Mouse (Mus musculus) neural tube, embryonic 11.5 days (tissue): ENCODE measurements at regions not wholly inside any gene's neighbourhood (a gene's known extent, or its start where the extent isn't known, plus 50 kb on each side); places are given as distances from the start of the nearest gene placed in this dataset.

ENCODE experiments used
- ATAC-seq: fragments of 200-750 bp; cut with Nextera tagmentation; 2 replicates; pipeline ENCODE4 v1.8.0; 2017; ENCODE audit warnings: moderate number of reproducible peaks, mild to moderate bottlenecking, moderate TSS enrichment, moderate library complexity; ENCODE audit not compliant: insufficient read depth, low FRiP score, low TSS enrichment
- DNase-seq: peaks from one replicate; pipeline ENCODE4 v3.0.0-alpha.2; 2015; ENCODE audit warnings: low spot score
- H3K27ac ChIP-seq: fragments of 300-500 bp; sonication (generic); 2 replicates; pipeline ENCODE4 v1.5.1; 2014; ENCODE audit warnings: low read depth, mild to moderate bottlenecking, low read length
- H3K27me3 ChIP-seq: fragments of 300-500 bp; sonication (generic); 2 replicates; pipeline ENCODE4 v1.6.1; 2014; ENCODE audit warnings: mild to moderate bottlenecking, low read length, mixed read lengths; ENCODE audit not compliant: control insufficient read depth, insufficient read depth
- H3K36me3 ChIP-seq: fragments of 300-500 bp; sonication (generic); 2 replicates; pipeline ENCODE4 v1.6.1; 2014; ENCODE audit warnings: mild to moderate bottlenecking, low read length, moderate library complexity, mixed read lengths; ENCODE audit not compliant: control insufficient read depth, insufficient read depth
- H3K4me1 ChIP-seq: fragments of 300-500 bp; sonication (generic); 2 replicates; pipeline ENCODE4 v1.6.1; 2014; ENCODE audit warnings: low read length, mixed read lengths; ENCODE audit not compliant: control insufficient read depth, insufficient read depth
- H3K4me2 ChIP-seq: fragments of 300-500 bp; sonication (generic); 2 replicates; pipeline ENCODE4 v1.6.1; 2014; ENCODE audit warnings: low read depth, mild to moderate bottlenecking, moderate library complexity
- H3K4me3 ChIP-seq: fragments of 300-500 bp; sonication (generic); 2 replicates; pipeline ENCODE4 v1.5.1; 2014; ENCODE audit warnings: low read depth, low read length
- H3K9ac ChIP-seq: fragments of 300-500 bp; sonication (generic); 2 replicates; pipeline ENCODE4 v1.6.1; 2014; ENCODE audit warnings: mild to moderate bottlenecking, low read length
- H3K9me3 ChIP-seq: fragments of 300-500 bp; sonication (generic); 2 replicates; pipeline ENCODE4 v1.6.1; 2016; ENCODE audit warnings: low read length; ENCODE audit not compliant: control insufficient read depth
- WGBS: fragments of 180-500 bp; shearing (Covaris S2); extraction: QIAGEN DNeasy Blood & Tissue Kit; methylation state at CpG from one replicate; pipeline ENCODE4 v1.1.7; 2014; 5-methylcytosine and 5-hydroxymethylcytosine counted together

DNA sequence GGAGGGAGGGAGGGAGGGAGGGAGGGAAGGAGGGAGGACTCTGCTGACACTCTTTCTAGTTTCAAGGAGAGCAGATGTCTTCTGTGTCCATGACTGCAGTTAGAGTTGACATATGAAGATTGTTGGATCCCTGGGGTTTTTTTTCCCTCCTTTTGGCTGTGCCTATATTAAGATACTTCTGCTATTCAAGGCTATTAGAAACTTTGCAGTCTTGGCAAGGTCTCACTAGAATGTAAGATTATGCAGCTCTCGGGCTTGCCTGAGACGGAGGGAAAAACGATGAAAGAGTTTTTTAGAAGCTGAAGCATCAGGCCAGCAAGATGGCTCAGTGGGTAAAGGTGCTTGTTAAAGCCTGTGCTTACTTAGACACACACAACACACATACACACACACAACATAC lies 83.5 kb upstream of the Sfswap start:
- Histone ChIP-seq H3K9ac (no peak overlapping the region), H3K4me1 (peaks cover 8% of the 10 kb centered on the region), H3K36me3 (no peaks in the 10 kb centered on the region), H3K9me3 (no peaks in the 10 kb centered on the region), H3K4me3 (no peak overlapping the region), H3K27me3 (no peaks in the 10 kb centered on the region), H3K27ac (no peak overlapping the region), H3K4me2 (no peak overlapping the region)
- ATAC-seq (no peak), DNase-seq (no peak)
- WGBS, result 88% methylated on average over 3 of the region's 3 CpGs

DNA sequence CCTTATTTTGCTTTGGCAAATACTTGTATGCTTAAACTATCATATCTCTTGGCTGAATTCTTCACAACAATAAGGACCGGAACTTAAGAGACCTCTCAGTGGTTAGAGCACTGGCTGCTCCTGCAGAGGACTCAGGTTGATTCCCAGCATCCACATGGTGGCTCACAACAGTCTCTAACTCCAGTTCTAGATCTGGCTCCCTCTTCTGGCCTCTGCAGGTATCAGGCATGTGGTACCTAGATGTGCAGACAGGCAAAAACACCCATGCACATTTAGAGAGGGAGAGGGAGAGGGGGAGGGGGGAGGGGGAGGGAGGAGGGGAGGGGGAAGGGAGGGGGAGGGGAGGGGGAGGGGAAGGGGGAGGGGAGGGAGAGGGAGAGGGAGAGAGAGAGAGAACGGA lies 80.0 kb upstream of the Sfswap start:
- H3K27ac ChIP-seq, result no peak overlapping the region
- DNase-seq (no peak), ATAC-seq (no peak)
- no peak overlapping the region for H3K4me3 ChIP-seq
- H3K36me3 ChIP-seq, result no peaks in the 10 kb centered on the region
- H3K27me3 ChIP-seq, result no peaks in the 10 kb centered on the region
- H3K9me3 ChIP-seq, result no peaks in the 10 kb centered on the region
- no peak overlapping the region for H3K9ac ChIP-seq
- WGBS, result 74% methylated on average over 2 of the region's 2 CpGs
- peaks cover 1% of the 10 kb centered on the region; the same call in 1 of the 2 replicates for H3K4me1 ChIP-seq
- no peak overlapping the region for H3K4me2 ChIP-seq

DNA sequence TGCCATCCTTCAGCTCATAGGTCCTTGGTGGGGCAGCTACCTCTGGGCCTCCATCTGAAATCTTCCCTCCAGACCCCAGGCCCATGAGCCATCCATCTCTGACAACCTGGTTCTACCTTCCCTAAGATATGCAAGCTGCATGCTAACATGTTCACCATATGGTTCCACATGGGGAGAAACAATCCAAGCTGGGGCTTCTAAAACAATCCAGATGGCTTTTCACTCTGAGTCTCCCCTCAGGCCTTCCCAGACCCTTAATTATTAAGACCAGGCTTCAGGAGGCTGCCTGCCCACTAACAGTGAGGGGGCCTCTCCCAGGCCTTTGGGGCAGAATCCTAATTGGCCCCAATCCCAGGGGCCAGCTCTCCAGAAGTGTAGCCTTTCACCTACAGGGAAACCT lies 71.1 kb upstream of the Sfswap start:
- no peak overlapping the region for H3K4me2 ChIP-seq
- no peak overlapping the region for H3K27ac ChIP-seq
- H3K9ac ChIP-seq, result no peak overlapping the region
- no peaks in the 10 kb centered on the region for H3K27me3 ChIP-seq
- ATAC-seq, result no peak
- no peak for DNase-seq
- no peak overlapping the region for H3K4me3 ChIP-seq
- H3K36me3 ChIP-seq, result no peaks in the 10 kb centered on the region
- H3K9me3 ChIP-seq, result no peaks in the 10 kb centered on the region
- H3K4me1 ChIP-seq, result no peaks in the 10 kb centered on the region

DNA sequence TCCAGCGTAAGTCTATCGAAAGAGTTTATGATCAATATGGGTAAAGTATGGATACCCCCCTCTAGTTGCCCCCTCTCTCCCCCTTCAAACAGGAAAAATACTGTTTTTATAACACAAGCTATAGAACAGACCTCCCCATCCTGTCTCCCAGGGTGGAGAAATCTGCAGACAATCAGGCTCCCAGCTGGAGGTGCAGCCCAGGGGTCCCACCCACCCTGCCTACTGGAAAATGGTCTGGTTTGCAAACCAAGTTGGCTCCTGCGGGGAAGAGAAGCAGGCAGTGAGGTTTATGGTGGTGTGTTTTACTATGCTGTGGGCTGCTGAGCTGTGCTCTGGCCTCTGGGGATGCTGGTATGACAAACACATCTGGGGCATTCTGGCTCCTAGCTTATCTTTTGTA lies 70.7 kb upstream of the Sfswap start:
- Histone ChIP-seq H3K27me3 (no peaks in the 10 kb centered on the region), H3K4me3 (no peak overlapping the region), H3K9ac (no peak overlapping the region), H3K4me2 (no peak overlapping the region), H3K27ac (no peak overlapping the region), H3K9me3 (no peaks in the 10 kb centered on the region), H3K36me3 (no peaks in the 10 kb centered on the region), H3K4me1 (no peaks in the 10 kb centered on the region)
- no peak for DNase-seq
- 56% methylated on average over 3 of the region's 3 CpGs for WGBS
- no peak for ATAC-seq

DNA sequence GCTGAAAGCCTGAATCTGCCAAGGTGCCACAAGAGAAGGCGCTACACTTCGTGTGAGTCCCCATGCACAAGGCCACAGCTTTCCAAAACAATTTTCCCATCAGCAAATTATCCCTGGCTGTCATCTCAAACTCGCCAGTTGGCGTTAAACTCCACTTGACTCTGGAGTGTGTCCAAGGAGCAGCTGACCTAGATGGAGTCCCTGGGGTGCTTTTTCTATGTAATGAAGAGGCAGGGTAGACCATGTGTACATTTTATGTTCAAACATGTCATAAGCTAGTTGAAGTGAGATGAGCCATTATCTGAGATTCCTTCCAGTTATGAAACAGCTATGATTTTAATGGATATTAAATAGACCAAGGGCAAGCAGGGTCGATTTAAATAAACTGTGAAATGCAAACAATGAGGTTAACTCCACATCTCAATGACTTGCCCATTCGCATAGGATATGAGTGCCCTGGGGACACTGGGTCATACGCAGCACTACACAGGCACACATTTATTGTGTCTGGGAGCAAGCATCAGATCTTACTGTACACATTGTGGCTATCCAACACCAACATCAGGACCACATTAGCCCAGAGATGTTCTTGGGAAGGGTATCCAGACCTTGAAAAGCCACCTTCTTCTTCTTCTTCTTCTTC lies 51.0 kb upstream of the Sfswap start:
- Histone ChIP-seq H3K4me2 (no peak overlapping the region), H3K27ac (no peak overlapping the region), H3K27me3 (no peaks in the 10 kb centered on the region), H3K4me1 (peaks cover 3% of the 10 kb centered on the region; the same call in 1 of the 2 replicates), H3K36me3 (no peaks in the 10 kb centered on the region), H3K9me3 (no peaks in the 10 kb centered on the region), H3K4me3 (no peak overlapping the region), H3K9ac (no peak overlapping the region)
- 62% methylated on average over 7 of the region's 7 CpGs for WGBS
- DNase-seq (no peak), ATAC-seq (no peak)
